Mouse (Mus musculus): ENCODE results near the gene Dgkd. TPM values are rescaled to one million over a fixed set of nuclear protein-coding genes. Genes with fewer than 3 reads are reported as not detected.

Gene Dgkd
- polyA plus RNA-seq, 1 experiment: 47.1 TPM

DNA sequence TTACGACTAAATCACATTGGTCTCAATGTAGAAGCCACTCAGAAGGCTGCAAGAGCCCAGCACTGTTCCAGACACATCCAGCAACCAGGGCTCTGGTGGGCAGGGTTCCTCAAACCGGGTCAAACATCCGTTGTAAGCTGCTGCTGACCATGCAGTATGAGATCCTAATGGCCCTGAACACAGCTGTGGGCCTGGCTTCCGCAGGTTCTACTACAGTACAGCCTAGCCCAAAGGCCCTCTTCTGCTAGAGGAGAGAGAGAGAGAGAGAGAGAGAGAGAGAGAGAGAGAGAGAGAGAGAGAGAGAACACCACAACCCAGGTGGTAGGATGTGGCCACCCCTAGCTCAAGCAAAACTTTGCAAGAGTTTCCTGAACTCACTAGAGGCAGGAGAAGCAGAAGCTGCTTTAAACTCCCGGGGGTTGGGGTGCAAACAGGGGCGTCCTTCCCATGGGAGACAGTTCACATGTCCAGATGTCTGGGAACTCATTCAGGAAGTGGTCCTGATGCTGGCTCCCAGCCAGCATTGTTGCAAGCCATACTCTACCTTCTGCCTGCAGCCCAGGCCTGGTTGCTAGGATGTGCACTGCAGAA is 23.4 kb upstream of the Dgkd start:
- WGBS: 44% methylated on average over 6 of the region's 6 CpGs
- Histone ChIP-seq H3K27ac (ENCODE audit: insufficient read depth, low read depth, low read length) (peak overlapping the region; percentile 85), H3K4me1 (ENCODE audit: control insufficient read depth, insufficient read depth, insufficient read length, low read length) (no peaks in the 10 kb centered on the region; the same call in 1 of the 2 replicates), H3K4me3 (ENCODE audit: low read depth, low read length) (no peak overlapping the region), H3K27me3 (ENCODE audit: control insufficient read depth, insufficient read depth, low read length) (no peaks in the 10 kb centered on the region), H3K36me3 (ENCODE audit: control insufficient read depth, insufficient read depth, low read length) (no peaks in the 10 kb centered on the region)
- no peak for TF ChIP-seq POLR2A (IDR thresholded peaks at IDR 0.05; ENCODE audit: low read depth, low read length)
- TF ChIP-seq CTCF (IDR thresholded peaks at IDR 0.05; ENCODE audit: extremely low read depth, insufficient read length, insufficient replicate concordance, low read depth, low read length): no peak

DNA sequence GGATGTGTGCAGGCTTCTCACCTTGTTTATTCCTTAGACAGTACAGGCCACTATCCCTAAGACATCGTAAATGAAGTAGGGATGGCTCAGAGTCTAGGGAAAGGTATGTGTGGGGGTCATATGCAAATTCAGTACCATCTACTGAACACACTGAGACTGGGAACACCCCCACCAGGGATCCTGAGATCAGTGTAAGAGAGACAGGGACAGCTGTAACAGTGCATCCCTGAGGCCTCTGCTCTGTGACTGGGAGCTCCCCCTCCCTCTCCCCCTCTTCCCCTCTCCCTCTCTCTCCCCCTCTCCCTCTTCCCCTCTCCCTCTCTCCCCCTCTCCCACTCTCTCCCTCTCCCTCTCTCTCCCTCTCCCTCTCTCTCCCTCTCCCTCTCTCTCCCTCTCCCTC is 16.6 kb upstream of the Dgkd start:
- H3K27me3 ChIP-seq (ENCODE audit: control insufficient read depth, insufficient read depth, low read length): no peaks in the 10 kb centered on the region
- WGBS: 83% methylated on average over 1 of the region's 1 CpGs
- H3K36me3 ChIP-seq (ENCODE audit: control insufficient read depth, insufficient read depth, low read length): no peaks in the 10 kb centered on the region
- H3K27ac ChIP-seq (ENCODE audit: insufficient read depth, low read depth, low read length): no peak overlapping the region
- H3K4me3 ChIP-seq (ENCODE audit: low read depth, low read length): no peak overlapping the region
- no peaks in the 10 kb centered on the region for H3K4me1 ChIP-seq (ENCODE audit: control insufficient read depth, insufficient read depth, insufficient read length, low read length)
- TF ChIP-seq CTCF (IDR thresholded peaks at IDR 0.05; ENCODE audit: extremely low read depth, insufficient read length, insufficient replicate concordance, low read depth, low read length) (no peak), POLR2A (IDR thresholded peaks at IDR 0.05; ENCODE audit: low read depth, low read length) (no peak)

DNA sequence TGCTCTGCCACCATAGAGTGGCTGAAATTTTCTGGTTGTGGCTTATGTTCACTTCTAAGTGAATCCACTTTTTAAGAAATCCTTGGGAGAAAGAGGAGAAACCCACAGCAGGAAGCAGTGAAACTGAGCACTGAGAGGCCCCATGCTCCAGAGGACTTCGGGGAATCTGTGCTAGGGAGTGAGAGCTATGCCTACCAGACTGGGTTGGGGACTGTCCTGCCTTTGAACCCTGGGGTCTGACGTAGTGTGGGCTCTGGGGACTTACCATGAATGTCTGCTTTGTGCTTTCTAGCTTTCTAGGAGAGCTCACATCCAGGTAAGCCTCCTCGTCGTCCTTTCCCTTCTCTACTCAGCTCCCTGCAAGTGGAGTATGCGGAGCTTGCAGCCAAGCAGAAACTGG is 16.1 kb upstream of the Dgkd start:
- H3K4me1 ChIP-seq (ENCODE audit: control insufficient read depth, insufficient read depth, insufficient read length, low read length): no peaks in the 10 kb centered on the region
- no peaks in the 10 kb centered on the region for H3K27me3 ChIP-seq (ENCODE audit: control insufficient read depth, insufficient read depth, low read length)
- 68% methylated on average over 5 of the region's 5 CpGs for WGBS
- H3K4me3 ChIP-seq (ENCODE audit: low read depth, low read length): no peak overlapping the region
- H3K27ac ChIP-seq (ENCODE audit: insufficient read depth, low read depth, low read length): no peak overlapping the region
- H3K36me3 ChIP-seq (ENCODE audit: control insufficient read depth, insufficient read depth, low read length): no peaks in the 10 kb centered on the region
- no peak for TF ChIP-seq CTCF (IDR thresholded peaks at IDR 0.05; ENCODE audit: extremely low read depth, insufficient read length, insufficient replicate concordance, low read depth, low read length)
- no peak for TF ChIP-seq POLR2A (IDR thresholded peaks at IDR 0.05; ENCODE audit: low read depth, low read length)

DNA sequence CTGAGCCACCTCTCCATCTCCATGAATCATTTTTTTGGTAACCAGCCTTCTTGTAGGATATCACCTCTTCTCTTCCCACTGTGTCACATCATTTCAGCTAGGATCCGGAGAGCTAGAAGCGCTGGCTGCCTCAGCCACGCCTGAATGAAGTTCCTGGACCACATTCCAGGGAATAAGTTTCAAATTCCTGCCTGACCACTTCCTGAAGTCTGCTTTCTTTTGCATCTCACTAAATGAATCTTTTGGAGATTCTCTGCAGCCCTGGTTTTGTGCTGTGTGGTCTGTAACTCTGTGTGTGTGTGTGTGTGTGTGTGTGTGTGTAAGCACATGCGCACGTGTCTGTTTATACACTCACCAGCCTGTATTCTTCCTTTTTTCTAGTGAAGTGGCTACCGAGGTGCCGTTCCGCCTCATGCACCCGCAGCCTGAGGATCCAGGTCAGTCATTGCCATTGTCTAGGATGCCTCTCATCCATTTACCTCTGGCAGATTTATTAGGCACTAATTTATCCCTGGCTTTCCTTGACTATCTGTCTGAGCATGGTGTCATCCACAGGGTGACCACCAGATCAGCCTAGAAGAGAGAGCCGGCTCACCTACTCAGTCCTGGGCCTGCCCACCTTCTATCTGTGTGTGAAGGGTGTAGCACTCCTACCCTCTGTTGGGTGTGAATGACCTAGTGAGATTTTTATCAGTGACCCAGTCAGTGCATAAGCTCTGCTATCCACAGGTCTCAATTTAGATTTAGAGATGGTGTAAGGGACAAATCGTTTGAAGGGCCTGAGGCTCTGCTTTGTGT is 12.5 kb upstream of the Dgkd start:
- no peaks in the 10 kb centered on the region for H3K27me3 ChIP-seq (ENCODE audit: control insufficient read depth, insufficient read depth, low read length)
- TF ChIP-seq POLR2A (IDR thresholded peaks at IDR 0.05; ENCODE audit: low read depth, low read length) (no peak), CTCF (IDR thresholded peaks at IDR 0.05; ENCODE audit: extremely low read depth, insufficient read length, insufficient replicate concordance, low read depth, low read length) (no peak)
- 60% methylated on average over 11 of the region's 11 CpGs for WGBS

DNA sequence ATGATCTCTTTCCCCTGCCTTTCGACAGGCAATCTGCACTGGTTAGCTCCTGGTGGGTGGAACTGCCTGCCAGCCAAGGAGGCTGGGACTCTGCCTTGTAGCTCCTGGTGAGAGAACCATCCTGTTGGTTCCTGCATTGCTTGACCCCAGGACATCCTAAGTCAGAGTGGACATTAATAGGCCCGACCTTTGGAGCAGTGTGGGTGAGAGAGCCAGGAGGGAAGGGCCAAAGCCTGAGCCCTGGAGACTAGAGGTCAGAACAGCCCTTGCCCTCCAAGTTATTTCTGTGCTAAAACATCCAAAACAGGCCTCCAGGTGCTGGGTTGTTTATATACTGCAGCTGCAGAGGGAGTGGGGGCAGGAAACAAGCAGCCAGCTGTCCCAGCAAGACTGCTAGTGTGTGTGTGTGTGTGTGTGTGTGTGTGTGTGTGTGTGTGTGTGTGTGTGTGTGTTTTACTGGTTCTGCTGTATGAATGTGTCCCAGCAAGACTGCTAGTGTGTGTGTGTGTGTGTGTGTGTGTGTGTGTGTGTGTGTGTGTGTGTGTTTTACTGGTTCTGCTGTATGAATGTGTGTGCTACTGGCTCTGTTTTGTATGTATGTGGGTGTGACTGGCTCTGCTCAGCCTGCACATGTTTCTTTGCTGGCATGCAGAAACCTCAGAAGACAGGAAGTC is 6.1 kb upstream of the Dgkd start:
- peak overlapping the region; percentile 73 for H3K27ac ChIP-seq (ENCODE audit: insufficient read depth, low read depth, low read length)
- TF ChIP-seq POLR2A (IDR thresholded peaks at IDR 0.05; ENCODE audit: low read depth, low read length) (no peak), CTCF (IDR thresholded peaks at IDR 0.05; ENCODE audit: extremely low read depth, insufficient read length, insufficient replicate concordance, low read depth, low read length) (no peak)
- H3K4me1 ChIP-seq (ENCODE audit: control insufficient read depth, insufficient read depth, insufficient read length, low read length): peaks cover 15% of the 10 kb centered on the region; the same call in 1 of the 2 replicates
- H3K36me3 ChIP-seq (ENCODE audit: control insufficient read depth, insufficient read depth, low read length): no peaks in the 10 kb centered on the region
- 13% methylated on average over 2 of the region's 2 CpGs for WGBS
- H3K4me3 ChIP-seq (ENCODE audit: low read depth, low read length): no peak overlapping the region
- H3K27me3 ChIP-seq (ENCODE audit: control insufficient read depth, insufficient read depth, low read length): no peaks in the 10 kb centered on the region

More for the DNA sequence above, 12.5 kb upstream of the Dgkd start:
- H3K27ac ChIP-seq (ENCODE audit: insufficient read depth, low read depth, low read length): no peak overlapping the region
- no peak overlapping the region for H3K4me3 ChIP-seq (ENCODE audit: low read depth, low read length)
- H3K36me3 ChIP-seq (ENCODE audit: control insufficient read depth, insufficient read depth, low read length): no peaks in the 10 kb centered on the region
- no peaks in the 10 kb centered on the region for H3K4me1 ChIP-seq (ENCODE audit: control insufficient read depth, insufficient read depth, insufficient read length, low read length)

DNA sequence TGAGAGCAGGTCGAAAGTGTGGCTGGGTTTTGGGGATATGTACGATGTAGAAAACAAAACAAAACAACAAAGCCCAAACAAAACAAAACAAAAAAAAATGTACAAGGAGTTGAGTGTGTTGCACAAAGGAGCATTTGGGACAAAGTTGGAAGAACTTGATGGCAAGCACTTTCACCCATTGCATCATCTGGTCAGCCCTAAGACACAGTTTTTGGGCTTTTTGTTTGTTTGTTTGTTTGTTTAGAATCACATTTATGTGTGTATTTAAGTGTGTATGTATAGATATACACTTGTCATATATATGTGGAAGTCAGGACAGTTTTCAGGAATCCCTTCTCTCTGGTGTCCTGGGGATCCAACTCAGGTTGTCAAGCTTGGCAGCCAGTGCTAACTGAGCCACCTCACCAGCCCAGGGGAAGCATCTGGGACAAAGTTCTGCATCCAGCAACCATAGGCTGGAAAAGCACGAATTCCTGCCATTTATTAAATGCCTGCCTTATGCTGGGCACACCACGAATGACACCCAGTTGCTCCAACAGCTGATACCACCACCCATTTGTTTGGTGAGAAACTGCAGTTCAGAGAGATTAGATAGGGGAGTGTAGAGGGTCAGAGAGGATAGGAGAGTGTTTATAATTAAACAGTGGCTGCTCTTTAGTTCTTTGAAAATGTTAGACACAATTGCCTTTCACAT is 5.5 kb upstream of the Dgkd start:
- Histone ChIP-seq H3K4me3 (ENCODE audit: low read depth, low read length) (no peak overlapping the region), H3K27me3 (ENCODE audit: control insufficient read depth, insufficient read depth, low read length) (no peaks in the 10 kb centered on the region), H3K4me1 (ENCODE audit: control insufficient read depth, insufficient read depth, insufficient read length, low read length) (peaks cover 15% of the 10 kb centered on the region; the same call in 1 of the 2 replicates), H3K36me3 (ENCODE audit: control insufficient read depth, insufficient read depth, low read length) (no peaks in the 10 kb centered on the region), H3K27ac (ENCODE audit: insufficient read depth, low read depth, low read length) (peak overlapping the region; percentile 47)
- TF ChIP-seq CTCF (IDR thresholded peaks at IDR 0.05; ENCODE audit: extremely low read depth, insufficient read length, insufficient replicate concordance, low read depth, low read length) (no peak), POLR2A (IDR thresholded peaks at IDR 0.05; ENCODE audit: low read depth, low read length) (no peak)
- 11% methylated on average over 4 of the region's 4 CpGs for WGBS

All from small intestine, adult 2 months (tissue).